Mouse (Mus musculus): ENCODE results near the gene Lbhd2. TPM values are rescaled to one million over a fixed set of nuclear protein-coding genes. Genes with fewer than 3 reads are reported as not detected.

Gene Lbhd2
- total RNA-seq, 2 experiments from 2014 or later = 0.96 to 1.3 TPM

DNA sequence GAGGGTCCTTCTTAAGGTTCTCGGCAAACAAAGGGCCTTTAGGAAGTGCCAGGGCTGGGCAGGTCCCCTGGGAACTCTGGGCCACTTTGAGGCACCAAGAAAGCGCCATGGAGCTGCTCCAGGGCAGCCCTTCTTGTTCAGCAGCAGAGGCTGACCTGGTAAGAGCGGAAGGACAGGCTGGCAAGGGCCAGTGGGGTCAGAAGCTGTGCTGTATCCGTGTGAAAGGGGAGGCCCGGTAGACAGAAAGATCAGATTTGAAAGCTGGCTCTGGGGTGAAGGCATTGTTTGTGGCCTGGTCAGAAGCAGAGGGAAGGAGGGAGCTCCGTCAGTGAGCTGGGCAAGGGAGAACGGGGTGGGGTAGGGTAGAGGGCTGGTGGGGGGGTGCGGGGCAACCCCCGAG, 40.7 kb downstream of the Lbhd2 start:
- no peak for DNase-seq (ENCODE audit: low spot score in 2 of 2)

- no peak for DNase-seq (ENCODE audit: low spot score in 2 of 2)
Observed at GRCm38 (mm10) chr12:111447898-111448760, 41.5 kb downstream of the Lbhd2 start.

DNA sequence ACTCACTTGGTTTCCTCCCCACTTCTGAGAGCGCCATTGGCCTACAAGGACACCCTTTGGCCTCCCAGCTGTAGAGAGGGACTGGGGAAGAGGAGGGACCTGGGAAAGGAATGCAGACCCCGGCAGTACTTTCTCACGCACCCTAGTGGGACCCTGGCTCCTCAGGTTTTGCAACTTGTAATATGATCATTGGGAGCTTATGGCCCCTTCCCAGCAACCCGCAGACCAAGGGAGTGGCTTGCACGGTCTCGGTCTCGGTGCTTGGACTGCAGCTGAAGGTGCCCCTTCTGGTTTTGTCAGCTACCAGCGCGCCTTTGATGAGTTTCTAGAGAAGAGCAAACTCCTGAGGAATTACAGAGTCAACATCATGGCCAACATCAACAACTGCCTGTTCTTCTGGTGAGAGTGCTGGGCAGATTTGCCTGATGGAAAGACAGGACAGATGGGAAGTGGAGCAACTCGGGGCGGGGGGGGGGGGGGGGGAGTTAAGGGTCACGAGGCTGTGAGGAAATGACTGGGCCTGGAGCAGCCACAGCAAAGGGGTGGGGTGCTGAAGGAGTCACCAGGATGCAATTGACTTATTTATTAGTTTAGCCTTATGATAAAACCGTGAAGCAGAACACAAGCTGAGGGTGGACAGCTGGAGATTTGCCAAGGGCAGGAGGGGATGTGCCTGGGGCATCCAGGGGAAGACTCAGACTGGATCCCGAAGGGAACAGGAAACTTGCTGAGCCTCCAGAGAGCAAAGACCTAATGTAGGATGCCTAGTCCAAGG, 42.5 kb downstream of the Lbhd2 start:
- no peak for DNase-seq (ENCODE audit: low spot score in 2 of 2)

GRCm38 (mm10) chr12:111450359-111450758, 43.8 kb downstream of the Lbhd2 start:
- DNase-seq (ENCODE audit: low spot score in 2 of 2) = no peak

GRCm38 (mm10) chr12:111451561-111451960, 45.0 kb downstream of the Lbhd2 start:
- no peak for DNase-seq (ENCODE audit: low spot score in 2 of 2)

GRCm38 (mm10) chr12:111454021-111454420, 47.4 kb downstream of the Lbhd2 start:
- DNase-seq (ENCODE audit: low spot score in 2 of 2) = no peak

DNA sequence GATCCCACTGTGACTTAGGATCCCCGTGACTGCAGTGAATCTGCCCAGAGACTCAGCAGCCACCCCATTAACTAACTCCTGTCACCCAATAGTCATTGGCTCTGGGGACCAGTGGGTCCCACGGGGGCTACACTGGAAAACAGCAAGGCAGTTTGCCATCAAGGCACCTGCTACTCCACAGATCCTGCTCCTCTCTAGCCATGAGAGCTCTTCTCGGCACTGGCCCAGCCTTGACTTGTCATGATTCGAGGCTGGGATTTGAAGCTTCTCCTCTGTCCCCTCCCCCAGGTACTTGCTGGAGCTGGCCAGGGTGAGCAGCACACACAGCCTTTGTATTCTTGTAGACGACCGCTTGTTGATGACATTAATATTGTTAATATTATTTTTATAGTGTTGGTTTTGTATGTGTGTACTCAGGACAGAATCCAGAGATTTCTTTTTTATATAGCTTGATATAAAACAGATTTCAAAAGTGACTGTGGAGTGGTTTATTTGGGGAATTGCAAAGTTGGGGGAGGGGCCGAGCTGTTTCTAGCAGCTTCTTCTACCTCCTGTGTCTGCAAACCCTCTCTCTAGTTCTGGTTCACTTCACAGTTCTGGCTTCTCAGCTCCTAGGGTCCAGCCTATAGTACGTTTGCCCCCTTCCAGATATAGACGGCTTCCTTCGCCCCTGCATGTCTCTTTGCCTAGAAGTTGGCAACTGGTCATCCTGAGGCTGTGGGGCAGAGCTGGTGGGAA, 48.1 kb downstream of the Lbhd2 start:
- DNase-seq (ENCODE audit: low spot score in 2 of 2) = no peak

GRCm38 (mm10) chr12:111455311-111455846, 48.8 kb downstream of the Lbhd2 start:
- DNase-seq (ENCODE audit: low spot score in 2 of 2) = no peak

DNA sequence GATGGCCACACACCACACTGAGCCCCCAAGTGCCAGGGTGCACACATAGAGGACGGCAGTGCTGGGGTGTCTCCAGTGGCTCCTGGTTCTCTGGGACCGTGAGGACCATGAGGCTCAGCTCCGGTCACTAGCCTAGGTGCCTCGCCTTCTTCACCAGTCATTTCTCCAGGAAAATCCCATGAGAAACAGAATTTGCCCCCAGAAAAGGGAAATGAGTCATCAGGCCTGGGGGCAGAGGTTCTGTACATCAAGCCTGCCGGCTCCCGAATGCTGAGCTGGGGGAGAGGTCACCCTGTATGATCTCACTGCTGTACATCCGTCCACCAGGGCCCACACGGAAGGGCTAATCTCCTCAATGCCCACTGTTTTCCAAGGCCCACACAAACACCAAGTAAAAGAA, 49.3 kb downstream of the Lbhd2 start:
- DNase-seq (ENCODE audit: low spot score in 2 of 2) = no peak

- no peak for DNase-seq (ENCODE audit: low spot score in 2 of 2)
Observed at GRCm38 (mm10) chr12:111457742-111458141, 51.1 kb downstream of the Lbhd2 start.

Other genes starting within 250 kb of the Lbhd2 start
- gene Traf3, start 240.4 kb upstream of the Lbhd2 start, total RNA-seq (2021) = 10 to 100 TPM; 94.1 to 99.9 TPM
- not detected for gene 4930595D18Rik, start 222.3 kb upstream of the Lbhd2 start, total RNA-seq (2021)
- gene Amn, start 135.7 kb upstream of the Lbhd2 start, total RNA-seq (2021) = 10 to 100 TPM; 17.8 to 19.6 TPM
- 100 to 1,000 TPM; 138 to 143 TPM for gene Cdc42bpb, start 29.1 kb upstream of the Lbhd2 start, total RNA-seq (2021)
- 1 to 10 TPM in 1 of 2 experiments, under 1 TPM in 1; 0.41 to 1.1 TPM for gene Exoc3l4, start 10.2 kb downstream of the Lbhd2 start, total RNA-seq (2021)
- under 1 TPM; 0.62 to 0.71 TPM for gene Tnfaip2, start 35.7 kb downstream of the Lbhd2 start, total RNA-seq (2021)
- gene Gm266, start 79.0 kb downstream of the Lbhd2 start, total RNA-seq (2021) = 1 to 10 TPM; 6.8 to 7.5 TPM
- 100 to 1,000 TPM; 260 to 272 TPM for gene Eif5, start 131.2 kb downstream of the Lbhd2 start, total RNA-seq (2021)
- 100 to 1,000 TPM; 139 to 153 TPM for gene Mark3, start 167.7 kb downstream of the Lbhd2 start, total RNA-seq (2021)

All from layer of hippocampus, postnatal 10 days (tissue).